Mouse (Mus musculus) liver, embryonic 16.5 days (tissue): ENCODE data around the gene Gm45808. TPM values are rescaled to one million over a fixed set of nuclear protein-coding genes. Genes with fewer than 3 reads are reported as not detected.
A peak's percentile ranks its signal among the peaks of the same experiment; 100 is the strongest.
"Not testable (repeated sequence)": the region's sequence is repeated elsewhere in the genome, so short reads cannot be mapped to it uniquely, and the experiment has no call there.

ENCODE experiments used
- ATAC-seq: fragments of 200-750 bp; cut with Nextera tagmentation; 2 replicates; pipeline ENCODE4 v1.8.0; 2017; ENCODE audit warnings: low read depth, mild to moderate bottlenecking, moderate number of reproducible peaks, moderate library complexity
- H3K27ac ChIP-seq: fragments of 300-500 bp; sonication (generic); 2 replicates; pipeline ENCODE4 v1.5.1; 2014; ENCODE audit warnings: mild to moderate bottlenecking, low read length
- H3K27me3 ChIP-seq: fragments of 300-500 bp; sonication (generic); 2 replicates; pipeline ENCODE4 v1.6.1; 2014; ENCODE audit warnings: low read depth, low read length, mixed read lengths; ENCODE audit not compliant: control insufficient read depth, insufficient read depth
- H3K36me3 ChIP-seq: fragments of 300-500 bp; sonication (generic); 2 replicates; pipeline ENCODE4 v1.6.1; 2014; ENCODE audit warnings: mild to moderate bottlenecking; ENCODE audit not compliant: control insufficient read depth, insufficient read depth
- H3K4me1 ChIP-seq: fragments of 300-500 bp; sonication (generic); 2 replicates; pipeline ENCODE4 v1.6.1; 2014; ENCODE audit warnings: low read depth, low read length, mixed read lengths; ENCODE audit not compliant: control insufficient read depth
- H3K4me2 ChIP-seq: fragments of 300-500 bp; sonication (generic); 2 replicates; pipeline ENCODE4 v1.6.1; 2014; ENCODE audit warnings: low read depth, low read length, mixed read lengths
- H3K4me3 ChIP-seq: fragments of 300-500 bp; sonication (generic); 2 replicates; pipeline ENCODE4 v1.5.1; 2014; ENCODE audit warnings: low read depth, mild to moderate bottlenecking, low read length
- H3K9ac ChIP-seq: fragments of 300-500 bp; sonication (generic); 2 replicates; pipeline ENCODE4 v1.6.1; 2014; ENCODE audit warnings: low read depth, low read length
- H3K9me3 ChIP-seq: fragments of 300-500 bp; sonication (generic); replicated peaks from 2 replicates; pipeline ENCODE4 v1.6.1; 2016; ENCODE audit warnings: low read length; ENCODE audit not compliant: control insufficient read depth
- WGBS: fragments of 180-500 bp; shearing (Covaris S2); extraction: QIAGEN DNeasy Blood & Tissue Kit; methylation state at CpG from one replicate; pipeline ENCODE4 v1.1.7; 2014; ENCODE audit not compliant: insufficient replicate concordance; 5-methylcytosine and 5-hydroxymethylcytosine counted together
- polyA plus RNA-seq: library from polyadenylated mRNA; unstranded; fragments of >200 nt; fragmentation: Nextera tagmentation; extraction: Ambion mirVana; gene quantifications from 2 replicates; pipeline ENCODE4 v1.2.1, GENCODE M21; 2015

Gm45808 gene
- polyA plus RNA-seq, 1 experiment from 2014 or later: not detected

DNA sequence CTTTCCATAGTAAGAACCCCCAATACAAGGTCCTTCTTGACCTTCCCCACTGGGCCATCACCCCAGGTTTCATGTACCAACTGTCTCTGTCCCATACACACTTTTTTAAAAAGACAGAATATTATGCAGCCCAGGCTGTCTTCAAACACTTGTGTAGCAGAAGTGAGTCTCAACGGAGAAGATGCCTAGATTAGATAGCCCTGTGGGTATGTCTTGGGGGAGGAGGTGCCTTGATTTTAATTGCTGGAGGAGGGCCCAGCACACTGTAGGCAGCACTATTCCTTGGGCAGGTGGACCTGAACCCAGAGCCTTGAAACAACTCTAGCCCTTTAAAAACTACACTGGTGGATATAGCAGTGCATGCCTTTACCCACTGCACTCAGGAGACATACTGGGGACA lies 4.4 kb downstream of the Gm45808 start:
- Histone ChIP-seq H3K27ac (no peak overlapping the region), H3K4me1 (peaks cover 17% of the 10 kb centered on the region), H3K4me3 (no peak overlapping the region), H3K9ac (no peak overlapping the region), H3K4me2 (no peak overlapping the region), H3K36me3 (no peaks in the 10 kb centered on the region), H3K9me3 (no peaks in the 10 kb centered on the region), H3K27me3 (no peaks in the 10 kb centered on the region)
- 31% methylated on average over 1 of the region's 1 CpGs for WGBS
- ATAC-seq: no peak

DNA sequence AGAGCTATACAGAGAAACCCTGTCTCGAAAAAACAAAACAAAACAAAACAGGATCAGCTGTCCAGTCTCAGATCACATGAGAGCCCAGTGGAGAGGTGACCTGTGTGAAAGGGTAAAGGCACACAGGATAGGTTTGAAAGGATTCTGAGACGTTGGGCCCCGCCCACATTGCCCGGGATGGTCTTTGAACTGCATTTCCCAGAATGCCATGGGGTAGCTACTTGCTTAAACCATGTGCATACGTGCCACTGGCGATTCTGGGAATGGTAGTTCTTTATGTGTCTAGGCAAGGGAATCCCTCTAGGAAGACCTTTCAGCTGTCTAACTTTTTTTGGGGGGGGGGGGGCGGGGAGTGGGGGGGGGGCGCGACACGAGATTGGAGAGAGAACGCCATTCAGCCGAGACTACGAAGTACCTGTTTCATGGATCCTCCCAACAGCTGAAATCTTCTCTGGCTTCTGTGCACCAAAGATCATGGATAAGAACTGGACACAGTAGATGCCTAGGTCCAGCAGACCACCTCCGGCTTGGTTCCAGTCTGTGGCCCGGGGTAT lies 5.2 kb downstream of the Gm45808 start, which contains the start of gene Tulp2:
Gene Tulp2, plus strand, starts transcription at position 504 of the 554 bp plus-strand sequence.
- Histone ChIP-seq H3K27me3 (no peaks in the 10 kb centered on the region), H3K27ac (no peak within 1 kb of the TSS), H3K4me2 (no peak within 1 kb of the TSS), H3K9me3 (no peaks in the 10 kb centered on the region), H3K4me3 (no peak within 1 kb of the TSS), H3K4me1 (peaks cover 12% of the 10 kb centered on the region), H3K36me3 (no peaks in the 10 kb centered on the region), H3K9ac (no peak within 1 kb of the TSS)
- ATAC-seq: peak; percentile 79
- 40% methylated on average over 15 of the region's 15 CpGs for WGBS

DNA sequence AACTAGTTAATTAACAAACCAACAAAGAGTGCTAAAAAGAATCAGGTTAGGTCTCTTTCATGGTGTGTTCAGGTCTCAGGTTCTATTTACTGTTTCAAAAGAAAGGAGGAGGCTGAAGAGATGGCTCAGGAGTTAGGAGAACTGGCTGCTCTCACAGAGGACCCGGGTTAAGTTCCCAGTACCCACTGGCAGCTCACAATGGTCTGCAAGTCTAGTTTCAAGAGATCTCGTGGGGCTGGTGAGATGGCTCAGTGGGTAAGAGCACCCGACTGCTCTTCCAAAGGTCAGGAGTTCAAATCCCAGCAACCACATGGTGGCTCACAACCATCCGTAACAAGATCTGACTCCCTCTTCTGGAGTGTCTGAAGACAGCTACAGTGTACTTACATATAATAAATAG lies 6.3 kb downstream of the Gm45808 start:
- H3K9me3 ChIP-seq, H3K27ac ChIP-seq, H3K27me3 ChIP-seq, H3K4me2 ChIP-seq, H3K4me3 ChIP-seq, H3K9ac ChIP-seq, ATAC-seq, H3K36me3 ChIP-seq: not testable (repeated sequence)
- 67% methylated on average over 3 of the region's 4 CpGs for WGBS
- H3K4me1 ChIP-seq: peaks cover 15% of the 10 kb centered on the region

DNA sequence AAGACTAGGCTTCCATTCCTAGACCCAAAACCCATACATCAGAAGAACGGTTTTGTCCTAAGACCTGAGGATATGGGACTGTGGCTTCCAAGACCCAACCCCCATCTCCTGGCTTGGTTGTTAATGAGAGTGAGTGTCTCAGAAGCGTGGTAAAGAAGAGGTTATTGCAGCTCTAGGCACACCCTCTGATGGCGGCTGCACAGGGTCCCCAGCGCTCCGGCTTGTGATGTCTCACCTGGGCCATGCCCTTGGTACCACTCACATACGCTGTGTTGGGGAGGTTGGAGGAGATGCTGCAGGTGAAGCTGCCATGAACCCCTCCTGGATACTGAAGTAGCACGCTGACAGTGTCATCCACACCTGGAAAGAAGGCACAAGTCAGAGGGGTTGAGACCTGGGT lies 7.8 kb downstream of the Gm45808 start:
- Histone ChIP-seq H3K9me3 (no peaks in the 10 kb centered on the region), H3K4me2 (no peak overlapping the region), H3K4me3 (no peak overlapping the region), H3K27ac (no peak overlapping the region), H3K4me1 (peaks cover 18% of the 10 kb centered on the region), H3K9ac (no peak overlapping the region), H3K27me3 (no peaks in the 10 kb centered on the region), H3K36me3 (no peaks in the 10 kb centered on the region; the same call in 1 of the 2 replicates)
- ATAC-seq: no peak
- WGBS: 90% methylated on average over 7 of the region's 7 CpGs

DNA sequence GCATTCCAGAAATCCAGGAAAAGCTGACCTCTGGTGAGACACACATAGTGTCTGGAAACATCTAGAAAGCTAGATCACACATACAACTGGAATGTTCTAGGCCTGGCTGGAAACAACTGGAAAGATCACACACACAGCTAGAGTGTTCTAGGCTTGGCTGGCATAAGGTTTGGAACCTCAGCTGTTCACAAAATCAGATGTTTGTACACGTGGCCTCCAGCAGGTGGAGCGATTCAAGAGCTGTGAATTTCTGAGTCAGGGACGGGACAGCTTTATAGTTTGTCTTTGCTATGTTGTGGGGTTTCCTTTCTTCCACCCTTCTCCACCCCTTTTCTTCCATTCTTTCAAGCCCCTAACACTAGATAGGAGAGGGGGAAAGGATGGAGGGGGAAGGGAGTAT lies 9.6 kb downstream of the Gm45808 start:
- WGBS: 12% methylated on average over 3 of the region's 3 CpGs
- Histone ChIP-seq H3K4me1 (peaks cover 15% of the 10 kb centered on the region), H3K4me2 (no peak overlapping the region), H3K27ac (no peak overlapping the region), H3K27me3 (no peaks in the 10 kb centered on the region), H3K9me3 (no peaks in the 10 kb centered on the region), H3K9ac (no peak overlapping the region), H3K36me3 (no peaks in the 10 kb centered on the region; the same call in 1 of the 2 replicates), H3K4me3 (no peak overlapping the region)
- ATAC-seq: peak; percentile 31; the same call in 1 of the 2 replicates

DNA sequence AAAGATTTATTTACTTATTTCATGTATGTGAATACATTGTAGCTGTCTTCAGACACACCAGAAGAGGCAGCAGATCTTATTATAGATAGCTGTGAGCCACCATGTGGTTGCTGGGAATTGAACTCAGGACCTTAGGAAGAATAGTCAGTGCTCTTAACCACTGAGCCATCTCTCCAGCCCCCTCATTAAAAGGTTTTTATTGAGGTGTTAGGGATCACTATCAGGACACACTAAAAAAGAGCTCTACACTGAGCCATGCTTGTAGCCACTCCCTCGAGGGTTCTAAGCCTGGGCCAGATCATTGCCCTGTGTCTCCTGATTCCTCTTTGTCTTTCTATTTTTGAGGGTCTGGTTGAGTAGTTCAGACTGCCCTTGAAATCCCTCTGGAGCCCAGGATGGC lies 10.2 kb downstream of the Gm45808 start:
- Histone ChIP-seq H3K9ac (no peak overlapping the region), H3K4me1 (peaks cover 11% of the 10 kb centered on the region), H3K36me3 (no peaks in the 10 kb centered on the region; the same call in 1 of the 2 replicates), H3K27me3 (no peaks in the 10 kb centered on the region), H3K4me3 (no peak overlapping the region), H3K27ac (no peak overlapping the region), H3K9me3 (no peaks in the 10 kb centered on the region), H3K4me2 (no peak overlapping the region)
- ATAC-seq: no peak
- 22% methylated on average over 1 of the region's 1 CpGs for WGBS

DNA sequence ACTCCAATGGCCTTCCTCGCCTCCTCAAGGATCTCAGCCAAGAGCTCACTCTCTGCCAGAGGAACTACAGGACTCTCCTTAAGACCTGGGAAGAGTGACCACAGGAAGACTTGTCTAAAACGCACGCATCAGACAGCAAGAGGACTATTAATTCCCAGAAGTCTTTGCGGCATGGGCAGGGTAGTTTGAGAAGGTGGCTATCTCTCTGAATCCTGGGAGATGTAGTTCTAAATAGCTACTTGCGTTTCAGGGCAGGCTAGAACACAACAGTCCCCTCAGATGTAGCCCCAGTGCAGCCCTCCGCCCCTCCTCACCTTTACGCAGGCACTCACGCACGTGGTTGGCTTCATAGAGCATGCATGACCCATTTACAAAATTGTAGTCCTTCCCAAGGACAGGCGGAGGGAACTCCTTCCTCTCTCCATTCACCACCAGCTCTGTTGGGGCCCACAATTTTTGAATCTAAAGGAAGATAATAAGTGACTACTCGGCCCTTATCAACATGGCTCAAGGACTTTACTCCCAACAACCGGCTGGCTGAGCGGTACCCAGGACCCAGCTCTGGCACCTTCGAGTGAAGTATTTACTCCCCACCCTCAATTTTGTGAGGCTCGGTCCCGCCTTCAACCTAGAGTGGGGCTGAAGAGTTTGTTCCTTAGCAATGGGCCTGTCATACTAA lies 11.2 kb downstream of the Gm45808 start:
- no peaks in the 10 kb centered on the region for H3K27me3 ChIP-seq
- 47% methylated on average over 16 of the region's 16 CpGs for WGBS
- H3K4me3 ChIP-seq: peak overlapping the region; percentile 21
- no peak overlapping the region for H3K9ac ChIP-seq
- peaks cover 19% of the 10 kb centered on the region for H3K4me1 ChIP-seq
- H3K27ac ChIP-seq: peak overlapping the region; percentile 45
- peak; percentile 65 for ATAC-seq
- no peaks in the 10 kb centered on the region; the same call in 1 of the 2 replicates for H3K36me3 ChIP-seq
- peak overlapping the region; percentile 50; the same call in 1 of the 2 replicates for H3K4me2 ChIP-seq
- H3K9me3 ChIP-seq: no peaks in the 10 kb centered on the region

DNA sequence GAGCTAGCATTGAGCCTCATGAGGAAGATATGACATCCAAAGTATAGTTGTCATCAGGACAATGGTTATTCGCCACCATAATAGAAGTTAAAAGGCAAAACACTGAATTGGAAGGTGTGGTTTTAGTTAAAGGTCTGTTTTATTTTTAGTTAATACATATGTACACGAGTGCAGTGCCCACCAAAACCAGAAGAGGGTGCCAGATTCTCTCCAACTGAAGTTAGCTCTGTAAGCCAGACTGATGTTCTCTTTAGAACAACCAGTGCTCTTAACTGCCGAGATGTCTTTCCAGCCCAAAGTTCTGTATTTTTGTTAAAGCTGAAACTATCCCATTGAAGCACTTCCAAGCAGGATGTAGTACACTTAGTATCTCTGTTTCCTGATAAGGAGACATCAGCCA lies 15.7 kb downstream of the Gm45808 start:
- ATAC-seq: no peak
- Histone ChIP-seq H3K4me3 (no peak overlapping the region), H3K4me1 (peaks cover 27% of the 10 kb centered on the region), H3K9ac (no peak overlapping the region), H3K9me3 (no peaks in the 10 kb centered on the region), H3K36me3 (no peaks in the 10 kb centered on the region; the same call in 1 of the 2 replicates), H3K27ac (no peak overlapping the region), H3K27me3 (no peaks in the 10 kb centered on the region), H3K4me2 (no peak overlapping the region)
- 5% methylated on average over 3 of the region's 3 CpGs for WGBS

DNA sequence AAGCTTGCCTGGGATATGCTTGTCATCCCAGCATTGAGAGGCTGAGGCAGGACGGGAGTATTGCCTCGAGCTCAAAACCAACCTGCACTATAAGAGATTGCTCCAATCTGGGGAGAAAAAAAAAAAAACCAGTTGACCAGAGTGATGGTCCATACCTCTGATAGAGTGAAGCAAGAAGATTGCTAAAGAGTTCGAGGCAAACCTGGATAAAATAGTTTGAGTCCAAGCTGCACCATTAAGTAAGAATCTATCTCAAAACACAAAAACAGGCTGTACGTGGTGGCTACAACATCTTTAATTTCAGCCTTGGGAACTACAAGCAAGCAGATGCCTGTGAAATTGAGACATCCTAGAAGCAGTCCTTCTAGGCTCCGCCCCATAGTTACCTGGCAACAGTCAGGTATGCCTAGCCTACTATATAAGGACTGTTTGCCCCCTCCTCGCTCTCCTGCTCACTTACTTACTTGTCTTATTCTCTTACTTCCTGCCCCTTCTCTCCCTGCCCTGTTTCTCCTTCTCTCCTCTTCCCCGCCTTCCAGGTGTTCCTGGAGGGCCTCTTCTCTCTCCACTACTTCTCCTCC lies 19.4 kb downstream of the Gm45808 start:
- H3K9me3 ChIP-seq: no peaks in the 10 kb centered on the region
- H3K27me3 ChIP-seq: no peaks in the 10 kb centered on the region
- WGBS: 42% methylated on average over 7 of the region's 7 CpGs
- peak overlapping the region; percentile 53 for H3K9ac ChIP-seq
- no peak overlapping the region for H3K27ac ChIP-seq
- H3K4me2 ChIP-seq: peak overlapping the region; percentile 93
- H3K4me1 ChIP-seq: peaks cover 29% of the 10 kb centered on the region
- ATAC-seq: peak; percentile 10
- H3K4me3 ChIP-seq: peak overlapping the region; percentile 78
- H3K36me3 ChIP-seq: peaks cover 11% of the 10 kb centered on the region
